Mouse (Mus musculus) kidney, adult 2 months (tissue): Measurements from ENCODE around the gene Dop1b. TPM values are rescaled to one million over a fixed set of nuclear protein-coding genes. Genes with fewer than 3 reads are reported as not detected.
"Not testable (repeated sequence)": the region's sequence is repeated elsewhere in the genome, so short reads cannot be mapped to it uniquely, and the experiment has no call there.

Experiments used
- DNase-seq: peaks from one replicate; pipeline ENCODE4 v3.0.0; 2021
- H3K27ac ChIP-seq: fragments of 200-500 bp; 2 replicates; pipeline ENCODE4 v1.5.1; 2012; ENCODE audit warnings: low read depth, low read length, control low read depth, inconsistent platforms; ENCODE audit not compliant: insufficient read depth
- H3K27me3 ChIP-seq: fragments of 200-500 bp; replicated peaks from 2 replicates; pipeline ENCODE4 v1.6.1; 2012; ENCODE audit warnings: mild to moderate bottlenecking, moderate library complexity, low read length, inconsistent platforms; ENCODE audit not compliant: control insufficient read depth, insufficient read depth
- H3K36me3 ChIP-seq: fragments of 200-500 bp; 2 replicates; pipeline ENCODE4 v1.6.1; 2012; ENCODE audit warnings: mild to moderate bottlenecking, moderate library complexity, low read length, inconsistent platforms; ENCODE audit not compliant: control insufficient read depth, insufficient read depth
- H3K4me1 ChIP-seq: fragments of 200-500 bp; 2 replicates; pipeline ENCODE4 v1.6.1; 2011; ENCODE audit warnings: low read length; ENCODE audit not compliant: control insufficient read depth, insufficient read depth
- H3K4me3 ChIP-seq: fragments of 200-500 bp; 2 replicates; pipeline ENCODE4 v1.5.1; 2011; ENCODE audit warnings: mild to moderate bottlenecking, low read depth, low read length, control low read depth; ENCODE audit not compliant: insufficient read depth
- CTCF ChIP-seq: fragments of 200-500 bp; conservative IDR thresholded peaks from 2 replicates; pipeline ENCODE4 v1.5.1; 2011; ENCODE audit warnings: low read depth, mild to moderate bottlenecking, control low read depth, low read length, moderate library complexity, mixed read lengths; ENCODE audit not compliant: insufficient read depth, insufficient read length
- POLR2A ChIP-seq: fragments of 200-500 bp; IDR thresholded peaks from one replicate; pipeline ENCODE4 v1.6.1; 2011; ENCODE audit warnings: low read depth, low read length, control low read depth
- WGBS: fragments of 180-500 bp; shearing (Covaris S2); methylation state at CpG from one replicate; pipeline ENCODE4 v1.1.7; 2018; 5-methylcytosine and 5-hydroxymethylcytosine counted together
- polyA plus RNA-seq: library from polyadenylated mRNA; depleted of rRNA; stranded (reverse); fragments of >200 nt; gene quantifications from 2 replicates; pipeline ENCODE4 v1.2.3, GENCODE M21; 2012; rRNA removed

The Dop1b gene
- polyA plus RNA-seq: 23.8 and 28.2 TPM in 2 replicates

DNA sequence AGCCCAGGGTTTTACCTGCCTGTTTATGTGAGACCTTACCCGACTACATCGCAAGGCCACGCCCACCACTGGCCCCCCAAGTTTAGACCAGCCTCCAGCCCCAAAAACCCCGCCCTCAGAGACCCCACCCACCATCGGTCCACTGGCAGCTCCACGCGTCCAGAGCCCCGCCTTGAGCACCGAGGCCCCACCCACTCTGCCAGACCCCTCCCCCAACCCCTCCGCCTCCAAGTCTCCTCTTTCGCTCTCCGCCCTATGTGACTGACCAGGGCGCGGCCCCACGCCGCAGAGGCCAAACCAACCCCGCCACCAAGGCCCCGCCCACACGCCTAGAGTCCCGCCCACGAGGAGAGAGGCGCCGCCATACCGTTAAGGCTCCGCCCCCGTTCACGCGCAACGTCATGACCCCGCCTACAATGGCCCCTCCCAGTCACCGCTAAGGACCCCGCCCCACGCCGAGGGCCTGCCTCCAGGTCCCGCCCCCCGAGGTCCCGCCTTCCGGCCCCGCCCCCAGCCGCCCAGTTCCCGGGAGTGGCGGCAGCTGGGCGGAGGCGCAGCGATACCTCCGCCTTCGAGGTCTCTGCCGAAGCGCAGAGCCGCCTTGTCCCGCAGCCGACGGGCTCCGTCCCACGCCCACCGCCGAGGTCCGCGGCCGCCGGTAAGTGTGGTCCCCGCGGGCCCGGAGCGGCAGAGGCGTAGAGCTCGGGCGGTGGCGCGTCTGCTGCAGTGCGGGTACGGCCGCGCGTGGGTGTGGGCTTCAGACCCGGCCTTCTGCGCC lies at the start of gene Dop1b:
Gene Dop1b, plus strand, starts transcription at position 494 of the 778 bp plus-strand sequence.
- Histone ChIP-seq H3K4me3 (peak within 1 kb of the TSS; percentile 88), H3K27ac (peak within 1 kb of the TSS; percentile 28), H3K27me3 (no peaks in the 10 kb centered on the region), H3K36me3 (no peaks in the 10 kb centered on the region), H3K4me1 (no peaks in the 10 kb centered on the region; the same call in 1 of the 2 replicates)
- under 1% methylated on average over 73 of the region's 77 CpGs for WGBS
- DNase-seq: peak; percentile 99
- TF ChIP-seq POLR2A (peak; percentile 53), CTCF (no peak)

DNA sequence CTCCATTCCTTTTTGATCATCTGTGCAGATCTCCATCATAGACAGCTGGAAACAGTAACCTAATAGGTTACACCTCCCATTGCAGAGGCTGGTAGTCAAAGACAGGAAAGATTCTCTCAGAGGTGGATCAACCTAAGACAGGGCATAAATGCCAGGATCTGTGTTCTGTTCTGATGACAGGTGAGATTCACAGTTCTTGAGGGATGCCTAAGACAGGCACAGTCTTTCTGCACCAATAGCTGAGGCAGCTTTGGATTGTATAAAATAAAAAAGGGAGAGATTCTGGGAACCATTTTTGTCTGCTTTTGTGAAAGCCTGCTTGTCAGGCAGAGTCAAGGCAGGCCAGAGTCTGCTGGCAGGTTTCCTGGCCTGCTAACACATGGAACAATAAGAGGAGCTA lies 43.7 kb upstream of the Dop1b start:
- no peak for TF ChIP-seq POLR2A
- TF ChIP-seq CTCF: no peak
- H3K27me3 ChIP-seq: no peaks in the 10 kb centered on the region
- no peak for DNase-seq
- no peaks in the 10 kb centered on the region for H3K4me1 ChIP-seq
- H3K36me3 ChIP-seq: no peaks in the 10 kb centered on the region
- H3K4me3 ChIP-seq: no peak overlapping the region
- H3K27ac ChIP-seq: no peak overlapping the region

GRCm38 (mm10) chr16:93669521-93669920 lies 42.2 kb upstream of the Dop1b start:
- TF ChIP-seq POLR2A (no peak), CTCF (no peak)
- no peak overlapping the region for H3K4me3 ChIP-seq
- H3K36me3 ChIP-seq: no peaks in the 10 kb centered on the region
- H3K4me1 ChIP-seq: no peaks in the 10 kb centered on the region
- H3K27me3 ChIP-seq: no peaks in the 10 kb centered on the region
- DNase-seq: no peak
- H3K27ac ChIP-seq: no peak overlapping the region

- not testable (repeated sequence) for H3K36me3 ChIP-seq, H3K27me3 ChIP-seq, H3K4me3 ChIP-seq, H3K27ac ChIP-seq, H3K4me1 ChIP-seq, DNase-seq
- WGBS: 52% methylated on average over 4 of the region's 4 CpGs
These were observed 41.2 kb upstream of the Dop1b start for GRCm38 (mm10) chr16:93670466-93670865.

- no peaks in the 10 kb centered on the region for H3K4me1 ChIP-seq
- H3K27me3 ChIP-seq: no peaks in the 10 kb centered on the region
- WGBS: 92% methylated on average over 5 of the region's 5 CpGs
- H3K36me3 ChIP-seq: no peaks in the 10 kb centered on the region
- no peak overlapping the region for H3K27ac ChIP-seq
- DNase-seq: no peak
- TF ChIP-seq POLR2A (no peak), CTCF (peak; percentile 42)
- no peak overlapping the region for H3K4me3 ChIP-seq
These were observed 40.6 kb upstream of the Dop1b start for GRCm38 (mm10) chr16:93671064-93671463.

GRCm38 (mm10) chr16:93676376-93676775 lies 35.3 kb upstream of the Dop1b start:
- no peak for DNase-seq
- H3K4me3 ChIP-seq: no peak overlapping the region
- H3K27me3 ChIP-seq: no peaks in the 10 kb centered on the region
- WGBS: 89% methylated on average over 5 of the region's 5 CpGs
- H3K36me3 ChIP-seq: no peaks in the 10 kb centered on the region
- no peak for TF ChIP-seq CTCF
- TF ChIP-seq POLR2A: no peak
- H3K27ac ChIP-seq: no peak overlapping the region
- no peaks in the 10 kb centered on the region for H3K4me1 ChIP-seq

DNA sequence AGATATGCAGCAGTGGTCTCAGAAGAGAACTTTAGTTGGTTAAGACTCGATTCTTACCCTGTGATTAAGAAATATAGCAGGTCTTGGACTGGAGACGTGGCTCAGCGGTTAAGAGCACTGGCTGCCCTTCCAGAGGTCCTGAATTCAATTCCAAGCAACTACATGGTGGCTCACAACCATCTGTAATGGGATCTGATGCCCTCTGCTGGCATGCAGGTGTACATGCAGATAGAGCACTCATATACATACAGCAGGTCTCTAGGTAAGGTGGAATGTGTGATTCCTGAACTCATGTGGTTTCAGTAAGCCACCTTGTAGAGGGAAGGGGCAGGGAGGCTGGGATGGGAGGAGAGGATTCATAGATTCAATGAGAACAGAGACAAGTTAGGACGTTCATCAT lies 33.5 kb upstream of the Dop1b start:
- WGBS: 81% methylated on average over 4 of the region's 4 CpGs
- no peaks in the 10 kb centered on the region for H3K27me3 ChIP-seq
- TF ChIP-seq POLR2A: no peak
- TF ChIP-seq CTCF: no peak
- DNase-seq: no peak
- no peaks in the 10 kb centered on the region for H3K36me3 ChIP-seq
- H3K27ac ChIP-seq: no peak overlapping the region
- H3K4me3 ChIP-seq: no peak overlapping the region
- no peaks in the 10 kb centered on the region; the same call in 1 of the 2 replicates for H3K4me1 ChIP-seq
